Mouse (Mus musculus) induced T-regulatory cell, adult 2 months (primary cell): Measurements from ENCODE around the gene Ly75.

ENCODE experiments used
- DNase-seq: peaks from one replicate; pipeline ENCODE4 v3.0.0-alpha.2; 2012; ENCODE audit warnings: low read depth

Gene Ly75

DNA sequence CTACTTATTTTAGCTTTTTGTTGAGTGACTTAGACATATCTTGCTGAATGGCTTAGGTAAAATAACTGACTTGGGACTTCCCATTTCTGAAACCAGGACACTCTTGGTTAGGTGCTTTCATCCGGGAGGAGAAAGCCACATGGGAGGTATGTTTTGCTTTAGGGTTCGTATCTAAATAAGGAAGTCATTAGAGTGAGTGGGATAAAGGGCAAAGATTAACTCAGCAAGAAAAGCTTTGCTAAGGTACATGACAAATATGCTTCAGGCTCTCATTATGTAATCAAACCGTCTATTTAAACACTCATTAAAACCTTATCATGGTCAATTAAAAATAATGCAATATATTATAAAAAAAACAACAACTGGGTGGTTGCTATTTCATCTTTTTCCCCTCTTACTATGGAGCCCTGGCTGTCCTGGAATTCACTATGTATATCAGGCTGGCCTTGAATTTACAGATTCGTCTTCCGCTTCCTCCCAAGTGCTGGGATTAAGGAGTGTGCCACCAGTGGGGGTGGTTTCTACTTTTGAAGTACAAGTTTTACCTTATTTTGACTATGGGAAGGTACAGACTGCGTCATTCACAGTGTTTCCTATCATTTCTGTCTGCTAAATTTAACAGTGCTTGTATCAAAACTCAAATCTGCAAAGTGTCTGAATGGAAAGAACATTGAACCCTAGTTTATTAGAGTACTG lies 60.9 kb downstream of the Ly75 start:
- no peak for DNase-seq

DNA sequence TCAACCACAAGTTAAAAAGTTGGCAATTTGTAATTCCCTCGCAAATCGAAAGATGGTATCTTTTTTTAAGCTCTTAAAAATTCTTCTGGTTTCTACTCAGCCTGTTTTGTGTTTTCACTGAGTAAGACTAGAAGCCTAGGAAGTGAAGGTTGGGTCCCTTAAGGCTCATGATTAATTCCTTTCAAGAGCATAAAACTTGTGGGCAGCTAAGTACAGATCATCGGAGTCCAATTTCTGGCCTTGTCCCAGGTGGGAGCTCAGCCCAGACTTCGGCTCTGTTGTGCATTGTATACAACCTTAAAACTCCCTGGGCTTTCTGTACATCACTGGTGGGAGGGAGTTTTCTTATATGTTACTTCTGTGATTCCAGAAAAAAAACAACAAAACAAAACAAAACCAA lies 79.3 kb downstream of the Ly75 start:
- no peak for DNase-seq

- peak; percentile 5 for DNase-seq
These were observed 83.8 kb downstream of the Ly75 start for GRCm38 (mm10) chr2:60299323-60299722.

DNA sequence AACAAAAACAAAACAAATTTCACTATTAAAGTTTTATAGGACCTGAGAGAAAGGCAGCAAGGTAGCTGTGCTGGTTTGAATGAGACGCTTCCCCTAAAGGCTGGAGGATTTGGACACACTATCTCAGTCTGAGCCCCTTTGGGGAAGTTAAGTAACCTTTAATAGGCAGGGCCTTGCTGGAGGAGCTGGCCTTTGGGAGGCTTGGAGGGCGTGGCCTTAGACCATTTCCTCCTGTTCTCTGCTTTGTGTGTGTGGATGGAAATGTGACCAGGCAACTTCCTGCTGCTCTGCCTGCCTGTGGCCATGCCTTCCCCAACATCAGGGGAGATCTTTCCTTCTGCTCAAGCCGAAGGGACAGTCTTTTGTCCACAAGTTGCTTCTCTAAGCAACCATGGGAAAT lies 84.8 kb downstream of the Ly75 start:
- DNase-seq: peak; percentile 5

DNA sequence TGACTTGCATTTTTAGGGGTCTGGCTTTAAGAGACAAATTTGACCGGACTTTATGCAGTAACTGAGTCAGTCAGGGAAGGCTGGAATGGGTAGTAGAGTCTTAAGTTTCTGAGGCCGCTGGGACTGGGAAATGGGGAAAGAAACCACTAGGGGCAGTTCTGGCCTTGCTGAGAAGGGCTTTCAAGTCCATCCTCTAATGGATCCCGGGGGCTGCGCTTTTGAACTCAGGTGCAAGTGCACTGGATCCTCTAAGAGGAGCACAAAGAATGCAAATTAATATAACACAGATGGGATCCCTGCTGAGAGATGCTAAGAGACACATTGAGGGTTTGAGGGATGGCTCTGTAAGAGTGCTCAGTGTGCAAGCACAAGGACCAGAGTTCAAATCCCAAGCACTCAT lies 91.7 kb downstream of the Ly75 start:
- DNase-seq: no peak

DNA sequence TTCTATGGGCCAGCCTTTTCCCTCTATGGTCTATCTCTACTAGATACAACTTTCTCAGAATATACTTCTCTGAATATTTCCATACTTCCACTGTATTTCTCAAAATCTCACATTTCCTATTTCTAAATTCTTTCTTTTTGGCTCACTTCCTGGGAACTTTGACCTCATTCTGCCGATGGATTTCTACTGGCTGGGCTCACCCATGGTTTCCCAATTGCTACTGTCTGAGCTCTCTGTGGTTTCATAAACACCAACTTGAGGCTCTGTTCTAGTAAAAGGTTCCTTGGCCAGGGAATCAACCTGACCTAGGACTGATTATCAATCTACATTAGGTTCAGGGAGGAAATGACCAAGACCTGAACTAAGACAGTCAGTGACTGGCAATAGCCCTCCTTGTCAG lies 93.7 kb downstream of the Ly75 start:
- DNase-seq: no peak

- DNase-seq: no peak
These were observed 94.5 kb downstream of the Ly75 start for GRCm38 (mm10) chr2:60288606-60289005.

GRCm38 (mm10) chr2:60285107-60285617 lies 97.9 kb downstream of the Ly75 start:
- DNase-seq: no peak

DNA sequence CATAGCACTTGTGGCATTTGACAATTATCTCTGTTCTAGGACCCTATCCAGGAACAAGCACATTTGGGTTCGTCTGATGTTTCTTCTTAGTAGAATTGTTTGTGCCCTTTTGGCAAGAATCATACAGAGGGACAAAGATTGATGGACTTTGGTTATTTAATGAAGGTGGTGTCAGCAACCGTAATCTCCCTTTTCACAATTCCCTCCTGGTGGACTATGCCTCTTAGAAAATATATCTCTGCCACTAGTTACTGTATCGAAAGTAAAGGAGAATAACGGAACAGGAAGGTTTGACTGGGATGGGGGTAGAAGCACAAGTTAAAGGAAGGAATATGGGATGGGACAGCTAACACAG lies 98.7 kb downstream of the Ly75 start, which contains the start of gene Cd302:
Gene Cd302 (minus strand): TSS at position 22 of the 355 bp plus-strand sequence.
- no peak for DNase-seq

- DNase-seq: peak; percentile 29
These were observed 99.2 kb downstream of the Ly75 start for GRCm38 (mm10) chr2:60283751-60284466.

DNA sequence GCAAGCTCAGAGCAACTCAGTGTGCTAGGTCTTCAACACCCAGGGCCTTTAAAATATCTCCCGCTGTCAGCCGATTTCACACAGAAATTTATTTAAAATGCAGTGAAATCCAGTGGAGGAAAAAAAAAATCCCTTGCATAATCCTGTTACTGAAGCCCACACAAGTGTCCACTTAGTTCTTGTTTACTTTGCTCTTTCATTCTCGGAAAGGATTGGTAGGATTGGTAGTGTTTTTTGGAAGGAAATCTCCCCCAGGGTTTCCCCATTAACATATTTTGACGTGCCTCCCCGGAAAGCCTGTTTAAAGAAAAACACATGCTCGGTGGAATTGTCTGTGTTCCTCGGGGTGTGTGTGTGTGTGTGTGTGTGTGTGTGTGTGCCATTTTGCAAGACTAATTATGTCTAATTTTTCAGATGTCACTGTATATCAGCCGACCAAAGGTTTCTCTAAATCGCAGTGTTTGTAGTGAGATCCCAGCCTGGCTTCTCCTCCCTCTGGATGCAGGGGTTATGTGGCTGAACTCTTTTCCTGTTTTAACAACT lies 99.8 kb downstream of the Ly75 start:
- no peak for DNase-seq

DNA sequence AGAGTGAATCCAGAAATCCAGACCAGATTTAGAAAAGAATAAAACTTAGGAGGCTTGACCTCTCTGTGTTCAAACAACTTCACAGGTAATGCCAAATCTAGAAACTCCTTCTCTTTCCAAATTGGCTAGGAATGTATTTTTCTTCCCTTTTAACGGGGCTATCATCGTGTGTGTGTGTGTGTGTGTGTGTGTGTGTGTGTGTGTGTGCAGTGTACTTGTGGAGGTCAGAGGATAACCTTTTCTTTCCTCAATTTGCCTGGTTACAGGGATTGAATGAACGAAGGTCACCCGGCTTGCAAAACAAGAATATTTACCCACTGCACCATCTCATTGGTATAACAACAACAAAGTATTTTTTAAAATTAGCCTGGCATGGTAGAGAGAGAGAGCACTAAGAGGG lies 100.5 kb downstream of the Ly75 start:
- DNase-seq: no peak

GRCm38 (mm10) chr2:60278627-60279026 lies 104.5 kb downstream of the Ly75 start:
- no peak for DNase-seq

GRCm38 (mm10) chr2:60269856-60270479 lies 113.1 kb downstream of the Ly75 start:
- DNase-seq: no peak

- no peak for DNase-seq
These were observed 115.5 kb downstream of the Ly75 start for GRCm38 (mm10) chr2:60267567-60267966.

DNA sequence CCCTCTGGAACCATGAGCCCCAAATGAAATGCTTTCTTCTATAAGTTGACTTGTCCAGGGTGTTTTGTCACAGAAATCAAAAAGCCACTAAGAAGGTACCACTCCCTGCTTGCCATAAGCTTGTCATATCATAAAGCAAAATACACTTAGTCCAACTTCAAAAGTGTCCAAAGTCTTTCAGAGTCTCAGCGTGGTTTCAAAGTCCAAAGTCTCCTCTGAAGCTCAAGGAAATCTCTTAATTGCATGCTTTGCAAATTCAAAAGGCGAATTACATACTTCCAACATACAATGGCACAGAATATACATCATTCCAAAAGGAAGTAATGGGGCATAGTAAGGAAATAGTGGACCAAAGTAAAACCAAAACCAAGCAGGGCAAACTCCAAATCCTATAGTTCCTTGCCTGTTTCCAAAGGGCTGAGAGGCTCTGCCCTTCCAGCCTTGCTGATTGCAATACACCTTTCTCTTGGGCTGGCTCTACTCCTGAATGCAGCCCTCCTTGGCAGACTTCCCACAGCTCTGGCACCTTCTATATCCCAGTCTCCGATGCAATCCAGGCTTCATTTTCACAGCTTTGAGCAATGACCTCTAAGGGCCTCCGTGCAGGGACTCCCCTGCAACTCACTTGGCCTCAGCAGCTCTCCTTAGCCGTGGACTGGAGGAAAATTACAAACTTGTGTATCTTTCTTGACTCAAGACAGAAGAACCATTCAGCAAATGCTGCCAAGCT lies 122.3 kb downstream of the Ly75 start:
- no peak for DNase-seq

DNA sequence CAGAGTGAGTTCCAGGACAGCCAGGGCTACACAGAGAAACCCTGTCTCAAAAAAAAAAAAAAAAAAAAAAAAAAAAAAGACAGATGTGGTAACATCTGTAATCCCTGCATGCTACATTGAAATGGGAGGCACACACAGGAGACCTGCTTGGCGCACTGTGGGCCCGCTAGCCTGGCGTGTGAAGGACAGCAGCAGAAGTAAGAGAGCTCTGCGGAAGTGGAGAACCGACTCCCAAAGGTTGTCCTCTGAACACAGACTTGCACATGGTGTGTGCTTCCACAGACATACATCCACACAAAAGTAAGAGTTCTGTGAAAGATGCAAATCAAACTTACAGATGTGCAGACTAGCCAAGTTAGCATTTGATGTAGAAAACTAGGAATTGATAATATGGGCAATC lies 123.9 kb downstream of the Ly75 start:
- DNase-seq: no peak

GRCm38 (mm10) chr2:60256751-60257150 lies 126.4 kb downstream of the Ly75 start:
- DNase-seq: no peak

GRCm38 (mm10) chr2:60253506-60253905 lies 129.6 kb downstream of the Ly75 start:
- DNase-seq: no peak

DNA sequence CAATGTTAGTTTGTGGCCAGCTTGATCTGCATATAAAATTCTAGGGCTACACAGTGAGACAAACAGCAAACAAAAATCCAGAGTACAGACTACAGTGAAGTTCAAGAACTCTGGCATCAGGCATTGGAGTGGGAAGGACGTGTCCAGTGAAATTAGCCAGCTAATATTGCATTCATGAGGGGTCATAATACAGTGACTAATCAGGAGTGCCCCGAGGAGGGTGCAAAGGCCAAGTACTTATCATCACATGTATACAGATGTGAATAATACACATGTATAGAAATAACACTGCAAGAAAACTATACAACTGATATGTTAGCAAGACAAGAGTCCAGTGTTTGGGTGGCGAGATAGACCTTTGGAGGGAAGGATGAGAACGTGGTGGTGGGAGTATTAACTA lies 130.3 kb downstream of the Ly75 start:
- DNase-seq: no peak
